Mouse (Mus musculus) liver, adult 2 months (tissue): ENCODE measurements around the gene Prph.

Source experiments
- CTCF ChIP-seq: fragments of 200-500 bp; IDR thresholded peaks from 2 replicates; pipeline ENCODE4 v1.5.1; 2011; ENCODE audit warnings: low read depth, low read length, control low read depth
- POLR2A ChIP-seq: fragments of 200-500 bp; IDR thresholded peaks from 2 replicates; pipeline ENCODE4 v1.6.1; 2011; ENCODE audit warnings: low read length, control low read depth; ENCODE audit not compliant: insufficient read depth; ENCODE audit errors: extremely low read depth

- TF ChIP-seq CTCF (no peak), POLR2A (no peak)
These were observed 40.4 kb upstream of the Prph start for GRCm38 (mm10) chr15:99014496-99015030.
